Mouse (Mus musculus): ENCODE measurements around the gene Slc1a2. TPM values are rescaled to one million over a fixed set of nuclear protein-coding genes. Genes with fewer than 3 reads are reported as not detected.
A peak's percentile ranks its signal among the peaks of the same experiment; 100 is the strongest.

Gene Slc1a2
- total and polyA plus RNA-seq, 3 experiments, result 0.12 to 0.50 (median 0.29) TPM

DNA sequence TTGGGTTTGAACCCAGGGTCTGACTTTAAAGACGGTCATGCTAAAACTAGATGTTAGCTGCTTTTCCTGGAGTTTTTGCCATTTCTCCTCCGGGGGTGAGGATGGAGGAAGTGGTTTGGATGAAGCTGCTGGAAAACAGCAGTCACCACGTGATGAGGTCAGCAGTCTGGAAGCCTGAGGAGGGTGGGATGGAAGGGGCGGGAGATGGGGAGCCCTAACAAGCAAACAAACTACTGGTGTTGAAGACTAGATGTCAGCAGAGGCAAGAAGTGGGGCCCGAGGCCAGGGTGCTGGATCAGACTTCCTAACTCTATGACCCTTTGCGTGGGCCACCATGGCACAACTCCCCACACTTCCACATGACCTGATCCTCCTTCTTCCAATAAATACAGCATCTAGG lies 146.8 kb downstream of the Slc1a2 start:
- intact Hi-C loops (cut with DNase I), result no loop called here
- Histone ChIP-seq H3K4me1 (ENCODE audit: control insufficient read depth, insufficient read depth, low read length) (no peaks in the 10 kb centered on the region), H3K27ac (no peak overlapping the region), H3K4me3 (no peak overlapping the region), H3K79me2 (replicated peaks; ENCODE audit: control insufficient read depth, insufficient read depth, low read length) (no peaks in the 10 kb centered on the region), H3K36me3 (ENCODE audit: control insufficient read depth, insufficient read depth, low read length) (no peaks in the 10 kb centered on the region), H3K9ac (ENCODE audit: low read depth, low read length) (no peak overlapping the region), H3K27me3 (ENCODE audit: control insufficient read depth, insufficient read depth, low read length) (no peaks in the 10 kb centered on the region)
- TF ChIP-seq POLR2A (IDR thresholded peaks at IDR 0.05; ENCODE audit: insufficient read depth, low read depth, low read length) (no peak), EP300 (IDR thresholded peaks at IDR 0.05; ENCODE audit: insufficient read depth, low read depth, low read length) (no peak), CTCF (IDR thresholded peaks at IDR 0.05) (no peak)
- WGBS, result 57% methylated on average over 6 of the region's 6 CpGs
- DNase-seq, result no peak

- DNase-seq, result no peak
- Histone ChIP-seq H3K36me3 (ENCODE audit: control insufficient read depth, insufficient read depth, low read length) (no peaks in the 10 kb centered on the region), H3K9ac (ENCODE audit: low read depth, low read length) (no peak overlapping the region), H3K27me3 (ENCODE audit: control insufficient read depth, insufficient read depth, low read length) (no peaks in the 10 kb centered on the region), H3K4me3 (no peak overlapping the region), H3K27ac (no peak overlapping the region), H3K79me2 (replicated peaks; ENCODE audit: control insufficient read depth, insufficient read depth, low read length) (no peaks in the 10 kb centered on the region), H3K4me1 (ENCODE audit: control insufficient read depth, insufficient read depth, low read length) (no peaks in the 10 kb centered on the region)
- TF ChIP-seq EP300 (IDR thresholded peaks at IDR 0.05; ENCODE audit: insufficient read depth, low read depth, low read length) (no peak), CTCF (IDR thresholded peaks at IDR 0.05) (no peak), POLR2A (IDR thresholded peaks at IDR 0.05; ENCODE audit: insufficient read depth, low read depth, low read length) (no peak)
- intact Hi-C loops (cut with DNase I), result no loop called here
- WGBS, result 77% methylated on average over 4 of the region's 4 CpGs
Observed at GRCm38 (mm10) chr2:102805761-102806496, 147.5 kb downstream of the Slc1a2 start.

GRCm38 (mm10) chr2:102807633-102808032 lies 149.2 kb downstream of the Slc1a2 start:
- H3K79me2 ChIP-seq (replicated peaks; ENCODE audit: control insufficient read depth, insufficient read depth, low read length), result no peaks in the 10 kb centered on the region
- DNase-seq, result no peak
- WGBS, result 49% methylated on average over 3 of the region's 3 CpGs
- H3K27ac ChIP-seq, result no peak overlapping the region
- intact Hi-C loops (cut with DNase I), result no loop called here
- H3K4me1 ChIP-seq (ENCODE audit: control insufficient read depth, insufficient read depth, low read length), result no peaks in the 10 kb centered on the region
- no peaks in the 10 kb centered on the region for H3K36me3 ChIP-seq (ENCODE audit: control insufficient read depth, insufficient read depth, low read length)
- H3K27me3 ChIP-seq (ENCODE audit: control insufficient read depth, insufficient read depth, low read length), result no peaks in the 10 kb centered on the region
- no peak overlapping the region for H3K4me3 ChIP-seq
- no peak overlapping the region for H3K9ac ChIP-seq (ENCODE audit: low read depth, low read length)
- TF ChIP-seq CTCF (IDR thresholded peaks at IDR 0.05) (no peak), EP300 (IDR thresholded peaks at IDR 0.05; ENCODE audit: insufficient read depth, low read depth, low read length) (no peak), POLR2A (IDR thresholded peaks at IDR 0.05; ENCODE audit: insufficient read depth, low read depth, low read length) (no peak)

DNA sequence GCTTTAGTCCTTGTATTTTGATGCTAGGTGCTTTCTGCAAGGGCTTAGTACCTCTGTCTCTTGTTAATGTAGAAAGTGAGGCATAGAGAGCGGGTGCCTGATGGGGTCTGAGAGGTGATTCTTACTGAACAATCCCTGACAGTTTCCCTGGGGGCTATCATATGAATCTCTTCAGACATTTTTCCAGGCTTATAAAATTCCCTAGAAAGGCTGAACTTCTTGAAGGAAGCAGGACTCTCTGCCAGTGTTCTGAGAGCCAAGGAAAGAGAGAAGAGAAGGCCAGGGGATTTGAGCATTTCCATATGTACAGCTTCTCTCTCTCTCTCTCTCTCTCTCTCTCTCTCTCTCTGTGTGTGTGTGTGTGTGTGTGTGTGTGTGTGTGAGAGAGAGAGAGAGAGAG lies 151.0 kb downstream of the Slc1a2 start:
- intact Hi-C loops (cut with DNase I), result no loop called here

DNA sequence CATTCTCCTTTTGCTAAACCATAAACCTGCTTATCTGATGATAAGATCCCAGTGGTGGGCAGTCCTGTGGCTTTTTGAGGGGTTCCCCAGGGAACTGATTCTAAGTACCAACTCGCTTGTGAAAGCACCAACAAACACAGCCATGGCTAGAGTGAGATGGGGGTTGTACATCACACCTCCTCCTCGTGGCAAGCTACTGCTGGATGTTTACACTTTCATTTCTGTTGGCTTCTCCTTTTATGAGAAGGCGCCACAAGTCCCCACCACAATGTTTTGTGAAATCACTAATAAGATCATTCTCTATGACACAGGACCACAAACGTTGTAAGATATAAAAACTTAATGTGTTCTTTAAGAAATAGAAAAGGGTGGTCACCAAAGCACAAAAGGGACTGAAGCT lies 154.3 kb downstream of the Slc1a2 start:
- intact Hi-C loops (cut with DNase I), result no loop called here
- H3K79me2 ChIP-seq (replicated peaks; ENCODE audit: control insufficient read depth, insufficient read depth, low read length), result no peaks in the 10 kb centered on the region
- no peaks in the 10 kb centered on the region for H3K27me3 ChIP-seq (ENCODE audit: control insufficient read depth, insufficient read depth, low read length)
- DNase-seq, result no peak
- H3K9ac ChIP-seq (ENCODE audit: low read depth, low read length), result no peak overlapping the region
- H3K4me3 ChIP-seq, result no peak overlapping the region
- H3K36me3 ChIP-seq (ENCODE audit: control insufficient read depth, insufficient read depth, low read length), result no peaks in the 10 kb centered on the region
- no peaks in the 10 kb centered on the region for H3K4me1 ChIP-seq (ENCODE audit: control insufficient read depth, insufficient read depth, low read length)
- H3K27ac ChIP-seq, result no peak overlapping the region
- 80% methylated on average over 4 of the region's 4 CpGs for WGBS
- TF ChIP-seq CTCF (IDR thresholded peaks at IDR 0.05), result no peak
- TF ChIP-seq POLR2A (IDR thresholded peaks at IDR 0.05; ENCODE audit: insufficient read depth, low read depth, low read length), result no peak
- no peak for TF ChIP-seq EP300 (IDR thresholded peaks at IDR 0.05; ENCODE audit: insufficient read depth, low read depth, low read length)

More for the DNA sequence above, 151.0 kb downstream of the Slc1a2 start:
- 86% methylated on average over 1 of the region's 1 CpGs for WGBS
- no peaks in the 10 kb centered on the region for H3K36me3 ChIP-seq (ENCODE audit: control insufficient read depth, insufficient read depth, low read length)
- no peaks in the 10 kb centered on the region for H3K27me3 ChIP-seq (ENCODE audit: control insufficient read depth, insufficient read depth, low read length)
- no peak overlapping the region for H3K27ac ChIP-seq
- no peaks in the 10 kb centered on the region for H3K79me2 ChIP-seq (replicated peaks; ENCODE audit: control insufficient read depth, insufficient read depth, low read length)
- no peak overlapping the region for H3K4me3 ChIP-seq
- TF ChIP-seq EP300 (IDR thresholded peaks at IDR 0.05; ENCODE audit: insufficient read depth, low read depth, low read length) (no peak), CTCF (IDR thresholded peaks at IDR 0.05) (no peak), POLR2A (IDR thresholded peaks at IDR 0.05; ENCODE audit: insufficient read depth, low read depth, low read length) (no peak)
- no peaks in the 10 kb centered on the region for H3K4me1 ChIP-seq (ENCODE audit: control insufficient read depth, insufficient read depth, low read length)
- DNase-seq, result no peak
- no peak overlapping the region for H3K9ac ChIP-seq (ENCODE audit: low read depth, low read length)

DNA sequence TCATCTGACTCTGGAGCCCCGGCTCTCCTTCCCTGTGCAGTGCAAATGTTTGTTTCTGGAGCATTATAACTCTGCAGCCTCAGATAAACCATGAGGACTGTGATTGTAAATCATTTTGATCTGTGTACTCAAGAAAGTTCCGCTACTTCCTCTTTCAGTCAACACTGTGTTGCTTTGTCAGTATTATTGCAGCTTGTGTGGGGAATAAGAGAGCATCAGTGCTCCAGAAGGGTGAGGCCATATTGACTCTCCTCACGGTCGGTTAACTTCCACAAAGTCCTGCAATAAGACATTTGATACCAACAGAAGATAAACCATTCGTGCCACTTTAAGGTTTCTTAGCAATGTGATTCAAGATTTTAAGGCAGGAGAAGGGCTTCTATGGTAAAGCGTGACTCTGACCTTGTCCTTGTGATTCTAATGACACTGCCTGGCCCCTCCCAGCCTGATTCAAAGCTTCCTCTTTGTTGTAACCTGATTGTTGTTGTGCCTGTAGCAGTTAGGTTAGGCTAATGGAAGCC lies 156.9 kb downstream of the Slc1a2 start:
- no peak for TF ChIP-seq CTCF (IDR thresholded peaks at IDR 0.05)
- TF ChIP-seq POLR2A (IDR thresholded peaks at IDR 0.05; ENCODE audit: insufficient read depth, low read depth, low read length), result no peak
- no peak for TF ChIP-seq EP300 (IDR thresholded peaks at IDR 0.05; ENCODE audit: insufficient read depth, low read depth, low read length)
- H3K27me3 ChIP-seq (ENCODE audit: control insufficient read depth, insufficient read depth, low read length), result no peaks in the 10 kb centered on the region
- peak in 1 of 2 experiments; percentile 21 for DNase-seq
- WGBS, result 73% methylated on average over 6 of the region's 6 CpGs
- no peak overlapping the region for H3K4me3 ChIP-seq
- H3K4me1 ChIP-seq (ENCODE audit: control insufficient read depth, insufficient read depth, low read length), result no peaks in the 10 kb centered on the region
- H3K36me3 ChIP-seq (ENCODE audit: control insufficient read depth, insufficient read depth, low read length), result no peaks in the 10 kb centered on the region
- intact Hi-C loops (cut with DNase I), result no loop called here
- no peak overlapping the region for H3K9ac ChIP-seq (ENCODE audit: low read depth, low read length)
- H3K27ac ChIP-seq, result no peak overlapping the region
- H3K79me2 ChIP-seq (replicated peaks; ENCODE audit: control insufficient read depth, insufficient read depth, low read length), result no peaks in the 10 kb centered on the region

Measured in heart, adult 2 months (tissue).